Mouse (Mus musculus) ES-Bruce4 (cell line): ENCODE measurements around the gene Twf1.

Experiments
- CTCF ChIP-seq: IDR thresholded peaks from one replicate; pipeline ENCODE4 v1.8.1; 2011; ENCODE audit warnings: low read depth, low read length
- POLR2A ChIP-seq: IDR thresholded peaks from one replicate; pipeline ENCODE4 v1.8.1; 2011; ENCODE audit warnings: low read length; ENCODE audit not compliant: insufficient read depth

DNA sequence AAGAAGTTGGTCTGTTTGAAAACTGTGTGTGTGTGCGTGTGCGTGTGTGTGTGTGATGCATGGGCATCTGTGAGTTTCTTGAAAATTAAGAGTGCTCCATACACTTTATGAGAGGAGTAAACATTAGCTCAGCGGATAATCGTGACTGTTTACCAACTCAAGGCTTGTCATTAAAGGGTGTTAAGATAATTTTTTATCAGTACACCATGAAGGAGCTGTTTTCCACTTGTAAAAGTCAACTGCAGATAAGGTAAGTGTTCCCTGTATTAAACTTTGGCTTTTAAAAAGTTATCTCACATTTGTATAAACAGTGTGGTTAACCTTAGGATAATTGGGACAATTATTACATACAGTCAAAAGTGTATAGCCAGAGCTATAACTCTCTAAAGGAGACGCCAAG lies 57.4 kb downstream of the Twf1 start:
- TF ChIP-seq CTCF (no peak), POLR2A (no peak)
